Mouse (Mus musculus): Measurements from ENCODE around the gene Hspa1a.
"Not testable (repeated sequence)": the region's sequence is repeated elsewhere in the genome, so short reads cannot be mapped to it uniquely, and the experiment has no call there.

The Hspa1a gene

GRCm38 (mm10) chr17:35000717-35001451 lies 28.9 kb upstream of the Hspa1a start, which contains the start of gene Vars:
Vars (plus strand) TSS chr17:35000987.
- peak; percentile 94 for DNase-seq (ENCODE audit: low spot score)

- DNase-seq (ENCODE audit: low spot score) = not testable (repeated sequence)
Observed at GRCm38 (mm10) chr17:34999871-35000716, 28.1 kb upstream of the Hspa1a start.

GRCm38 (mm10) chr17:34998526-34999430 lies 26.8 kb upstream of the Hspa1a start:
- DNase-seq (ENCODE audit: low spot score) = no peak

GRCm38 (mm10) chr17:34997142-34997483 lies 25.2 kb upstream of the Hspa1a start:
- DNase-seq (ENCODE audit: low spot score) = no peak

- DNase-seq (ENCODE audit: low spot score) = no peak
Observed at GRCm38 (mm10) chr17:34996411-34997141, 24.6 kb upstream of the Hspa1a start.

- DNase-seq (ENCODE audit: low spot score) = not testable (repeated sequence)
Observed at GRCm38 (mm10) chr17:34995927-34996326, 24.0 kb upstream of the Hspa1a start.

- not testable (repeated sequence) for DNase-seq (ENCODE audit: low spot score)
Observed at GRCm38 (mm10) chr17:34995192-34995591, 23.2 kb upstream of the Hspa1a start.

- DNase-seq (ENCODE audit: low spot score) = no peak
Observed at GRCm38 (mm10) chr17:34994751-34995150, 22.8 kb upstream of the Hspa1a start.

GRCm38 (mm10) chr17:34984218-34984617 lies 12.3 kb upstream of the Hspa1a start:
- peak; percentile 55 for DNase-seq (ENCODE audit: low spot score)

GRCm38 (mm10) chr17:34982328-34982727 lies 10.4 kb upstream of the Hspa1a start:
- no peak for DNase-seq (ENCODE audit: low spot score)

GRCm38 (mm10) chr17:34981690-34982180 lies 9.8 kb upstream of the Hspa1a start, which contains the start of gene Lsm2:
Lsm2 (plus strand) TSS chr17:34981862.
- DNase-seq (ENCODE audit: low spot score) = peak; percentile 95

- DNase-seq (ENCODE audit: low spot score) = peak; percentile 75
Observed at GRCm38 (mm10) chr17:34980655-34981054, 8.7 kb upstream of the Hspa1a start.

- DNase-seq (ENCODE audit: low spot score) = no peak
Observed at GRCm38 (mm10) chr17:34979631-34980030, 7.7 kb upstream of the Hspa1a start.

- no peak for DNase-seq (ENCODE audit: low spot score)
Observed at GRCm38 (mm10) chr17:34978239-34978638, 6.3 kb upstream of the Hspa1a start.

GRCm38 (mm10) chr17:34977000-34977399 lies 5.0 kb upstream of the Hspa1a start:
- no peak for DNase-seq (ENCODE audit: low spot score)

GRCm38 (mm10) chr17:34975581-34976492 lies 3.9 kb upstream of the Hspa1a start:
- DNase-seq (ENCODE audit: low spot score) = no peak

- DNase-seq (ENCODE audit: low spot score) = not testable (repeated sequence)
Observed at GRCm38 (mm10) chr17:34971694-34972068, 275 bp downstream of the Hspa1a start.

GRCm38 (mm10) chr17:34970850-34971249 lies 1.1 kb downstream of the Hspa1a start:
- not testable (repeated sequence) for DNase-seq (ENCODE audit: low spot score)

GRCm38 (mm10) chr17:34969822-34970221 lies 2.1 kb downstream of the Hspa1a start, which contains the start of gene Gm20481:
Gm20481 (plus strand) TSS chr17:34969912.
- DNase-seq (ENCODE audit: low spot score) = not testable (repeated sequence)

GRCm38 (mm10) chr17:34965627-34966026 lies 6.3 kb downstream of the Hspa1a start:
- peak; percentile 51 for DNase-seq (ENCODE audit: low spot score)
